Mouse (Mus musculus): Measurements from ENCODE around the gene Pdzd3.
"Not testable (repeated sequence)": the region's sequence is repeated elsewhere in the genome, so short reads cannot be mapped to it uniquely, and the experiment has no call there.

The Pdzd3 gene

DNA sequence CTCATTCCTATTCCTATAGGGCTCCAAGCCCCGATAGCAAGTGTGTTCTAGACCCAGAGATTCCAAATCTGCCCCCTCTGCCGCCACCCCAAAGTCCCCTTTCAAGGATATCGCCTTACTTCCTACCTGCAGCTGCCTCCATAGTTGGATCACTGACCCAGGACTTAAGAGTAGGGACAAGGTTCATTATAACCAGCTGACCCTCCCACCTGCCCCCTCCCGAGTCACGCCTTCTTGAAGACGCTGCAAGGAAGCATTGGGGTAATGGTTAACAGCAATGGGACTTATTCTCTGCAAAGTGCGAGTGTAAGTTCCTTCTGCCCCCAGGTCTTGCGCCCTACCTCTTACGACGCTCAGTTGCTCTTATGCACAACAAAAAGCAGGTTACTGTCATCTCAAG is at the start of gene Pdzd3:
Gene Pdzd3 (minus strand): TSS at position 158 of the 400 bp plus-strand sequence.
- no peak for DNase-seq (ENCODE audit: low read depth, low spot score)

DNA sequence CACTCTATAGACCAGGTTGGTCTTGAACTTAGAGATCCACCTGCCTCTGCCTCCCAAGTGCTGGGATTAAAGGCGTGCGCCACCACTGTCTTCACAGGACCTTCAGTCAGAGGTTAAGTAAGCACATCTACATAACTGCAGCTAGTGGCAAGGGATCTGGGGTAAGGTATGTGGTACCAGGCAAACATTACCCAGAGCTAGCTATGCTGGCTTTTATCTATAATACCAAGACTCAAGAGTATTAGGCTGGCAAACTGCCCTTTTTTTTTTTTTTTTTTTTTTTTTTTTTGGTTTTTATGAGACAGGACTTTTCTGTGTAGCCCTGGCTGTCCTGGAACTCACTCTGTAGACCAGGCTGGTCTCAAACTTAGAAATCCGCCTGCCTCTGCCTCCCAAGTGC is 48.7 kb upstream of the Pdzd3 start:
- not testable (repeated sequence) for DNase-seq (ENCODE audit: low read depth, low spot score)

DNA sequence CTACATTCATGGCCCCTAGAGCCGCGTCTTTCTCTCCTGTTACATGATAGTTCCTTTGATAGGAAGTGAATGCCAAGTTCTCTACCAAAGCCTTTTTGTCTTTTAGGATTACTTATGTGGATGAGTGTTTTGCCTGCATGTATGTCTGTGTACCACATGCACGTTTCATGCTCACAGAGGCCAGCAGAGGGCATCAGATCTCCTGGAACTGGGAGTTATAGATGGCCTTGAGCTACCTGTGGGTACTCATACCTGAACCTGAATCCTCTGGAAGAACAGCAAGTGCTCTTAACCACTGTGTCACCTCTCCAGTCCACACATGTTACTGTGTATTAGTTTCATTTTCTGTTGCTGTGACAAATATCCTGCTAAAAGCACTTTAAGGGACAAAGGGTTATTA is 41.2 kb upstream of the Pdzd3 start:
- DNase-seq (ENCODE audit: low read depth, low spot score) = peak; percentile 53

DNA sequence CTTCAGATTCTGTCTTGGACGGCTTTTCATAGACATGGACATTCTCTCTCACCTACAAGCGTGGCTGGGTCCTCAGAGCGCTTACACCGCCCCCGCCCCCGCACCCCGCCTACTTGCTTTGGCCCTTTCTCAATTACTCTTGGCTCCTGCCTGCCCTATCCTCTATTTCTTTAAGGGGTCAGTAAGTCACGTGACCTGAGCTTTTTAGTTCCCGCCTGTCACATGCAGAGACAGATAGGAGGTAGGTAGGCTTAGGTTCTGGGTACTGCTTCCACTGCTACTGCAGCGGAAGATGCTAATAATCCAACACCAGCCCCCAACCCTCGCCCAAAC is 37.7 kb upstream of the Pdzd3 start:
- no peak for DNase-seq (ENCODE audit: low read depth, low spot score)

DNA sequence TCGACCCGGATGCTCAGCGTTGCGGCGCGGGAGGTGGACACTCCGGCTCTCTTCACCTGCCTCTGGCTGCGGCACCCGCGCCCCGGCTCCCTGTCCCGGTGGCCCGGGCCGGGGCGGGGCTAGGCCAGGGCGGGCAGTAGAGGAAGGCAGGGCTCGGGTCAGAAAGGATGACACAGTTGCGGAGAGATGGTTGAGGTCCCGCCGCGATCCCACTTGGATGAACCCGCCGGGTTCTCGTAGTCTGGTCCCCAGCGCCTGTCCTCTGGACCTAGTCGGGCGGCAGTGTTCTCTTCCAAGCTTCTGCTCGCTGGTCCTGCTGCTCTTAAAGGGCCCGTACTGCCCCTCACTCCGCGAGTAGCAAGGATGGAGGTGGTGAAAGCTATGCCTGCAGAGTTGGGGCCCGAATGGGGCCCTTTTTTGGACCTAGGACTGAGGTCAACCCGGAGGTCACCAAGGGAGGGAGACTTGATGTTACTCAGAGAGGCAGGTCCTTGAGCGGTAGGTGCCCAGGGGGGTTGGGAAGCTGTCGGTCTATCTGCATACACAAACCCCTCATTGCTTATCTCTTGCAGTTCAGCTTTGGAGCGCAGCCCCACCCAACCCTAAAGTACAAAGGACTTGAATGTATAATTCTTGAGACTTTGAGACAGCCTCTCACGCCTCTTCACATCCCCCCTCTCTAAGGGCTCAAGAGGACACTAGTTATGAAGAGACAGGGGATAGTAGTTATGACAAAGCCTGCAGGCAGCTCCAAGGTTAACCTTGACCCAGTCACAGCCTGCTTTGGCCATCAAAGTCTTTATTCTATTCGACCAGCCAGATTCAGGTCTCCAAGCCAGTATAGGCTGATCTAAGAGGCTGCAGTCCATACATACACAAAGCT is 37.0 kb upstream of the Pdzd3 start, which contains the start of gene Abcg4:
Gene Abcg4 (minus strand): TSS at position 540 of the 883 bp plus-strand sequence.
- peak; percentile 49 for DNase-seq (ENCODE audit: low read depth, low spot score)

DNA sequence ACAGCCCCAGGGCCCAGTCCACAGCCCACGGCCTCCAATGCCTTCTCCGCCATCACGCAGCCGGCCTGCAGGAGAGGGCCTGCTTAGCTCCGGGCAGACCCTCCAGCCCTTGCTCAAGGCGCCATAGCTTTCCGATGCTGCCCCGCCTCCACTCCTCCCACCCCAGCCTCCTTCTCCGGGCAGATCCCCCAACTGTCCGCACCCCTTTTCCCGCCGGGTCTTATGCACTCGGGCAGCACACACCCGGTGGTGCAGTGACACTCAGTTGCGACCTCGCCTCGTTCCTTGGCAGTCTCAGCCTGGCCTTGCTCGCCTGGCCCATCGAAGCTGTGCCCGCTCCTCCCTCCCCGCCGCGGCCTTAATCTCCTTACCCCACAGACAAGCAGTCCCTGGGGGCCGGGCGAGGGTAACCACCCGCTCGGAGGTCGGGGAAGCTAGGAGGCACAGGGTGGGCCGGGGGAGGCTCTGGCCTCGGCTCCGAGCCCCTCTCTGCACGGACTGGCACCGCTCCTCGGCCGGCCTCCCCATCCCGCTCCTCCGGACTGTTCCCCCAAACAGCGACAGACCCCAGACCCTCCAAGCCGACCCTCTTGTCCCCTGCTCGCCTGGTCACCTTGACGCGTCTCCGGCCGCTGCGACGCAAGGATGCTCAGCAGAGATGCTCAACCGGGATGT is 36.3 kb upstream of the Pdzd3 start:
- no peak for DNase-seq (ENCODE audit: low read depth, low spot score)

DNA sequence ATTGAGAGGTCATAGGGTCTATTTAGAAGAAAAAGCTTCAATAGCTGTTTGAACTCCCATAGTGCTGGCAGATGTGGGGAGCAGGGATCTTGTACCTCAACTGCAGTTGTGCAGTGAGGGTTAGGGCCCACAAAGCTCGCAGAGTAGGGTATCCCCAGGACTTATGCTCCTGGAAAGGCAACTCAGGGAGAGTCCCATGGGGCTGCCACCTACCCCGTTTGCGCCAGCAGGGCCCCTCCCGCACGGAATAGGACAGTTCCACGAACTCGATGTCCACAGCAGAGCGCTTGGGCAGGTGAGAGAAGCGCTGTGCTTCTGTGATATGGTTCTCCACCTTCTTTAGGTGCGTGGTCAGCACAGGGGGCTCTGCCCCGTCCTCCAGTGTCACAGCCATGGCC is 35.7 kb upstream of the Pdzd3 start:
- no peak for DNase-seq (ENCODE audit: low read depth, low spot score)

DNA sequence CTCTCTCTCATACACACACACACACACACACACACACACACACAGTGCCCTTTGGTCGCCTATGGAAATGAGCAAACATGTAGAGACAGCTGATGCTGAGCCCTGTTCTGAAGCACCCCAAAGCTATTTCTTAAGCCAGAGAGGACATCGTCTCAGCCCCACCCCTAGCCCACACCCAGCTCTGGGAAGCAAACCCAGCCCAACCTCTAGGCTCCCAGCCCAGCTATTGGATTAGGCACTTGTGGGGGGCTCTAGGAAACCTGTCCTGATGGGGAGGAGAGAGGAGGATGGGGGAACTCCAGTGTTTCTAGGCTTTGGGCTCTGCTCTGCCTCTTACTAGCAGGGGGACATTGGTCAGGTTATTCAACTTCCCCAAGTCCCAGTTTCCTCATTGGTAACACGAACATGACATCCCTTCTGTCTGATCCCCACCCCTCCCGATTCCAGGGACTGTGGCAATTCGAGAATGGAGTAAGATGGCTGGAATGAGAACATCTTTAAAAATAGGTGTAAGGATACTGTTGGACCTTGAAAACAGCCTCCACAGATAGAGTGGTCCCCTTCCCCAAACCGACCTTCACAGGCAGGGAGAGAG is 35.1 kb upstream of the Pdzd3 start:
- no peak for DNase-seq (ENCODE audit: low read depth, low spot score)

DNA sequence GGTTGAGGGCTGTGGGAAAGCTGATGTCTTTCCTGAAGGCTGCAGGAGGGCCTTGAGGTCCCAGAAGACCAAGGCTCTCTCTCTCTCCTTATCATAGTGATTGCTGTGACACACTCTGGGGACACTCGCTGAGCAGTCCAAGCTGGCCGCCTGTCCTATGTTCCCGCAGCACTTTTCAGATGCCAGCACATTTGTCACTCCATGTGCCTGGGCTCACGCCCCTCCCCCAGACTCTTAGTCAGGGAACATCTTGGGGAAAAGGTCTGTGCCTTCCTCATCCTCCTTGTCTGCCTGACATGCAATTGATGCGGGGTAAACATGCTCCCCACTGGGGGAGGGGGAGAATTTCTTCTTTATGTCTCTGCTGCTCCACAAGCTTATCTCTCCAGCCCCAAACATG is 31.9 kb upstream of the Pdzd3 start:
- DNase-seq (ENCODE audit: low read depth, low spot score) = no peak

DNA sequence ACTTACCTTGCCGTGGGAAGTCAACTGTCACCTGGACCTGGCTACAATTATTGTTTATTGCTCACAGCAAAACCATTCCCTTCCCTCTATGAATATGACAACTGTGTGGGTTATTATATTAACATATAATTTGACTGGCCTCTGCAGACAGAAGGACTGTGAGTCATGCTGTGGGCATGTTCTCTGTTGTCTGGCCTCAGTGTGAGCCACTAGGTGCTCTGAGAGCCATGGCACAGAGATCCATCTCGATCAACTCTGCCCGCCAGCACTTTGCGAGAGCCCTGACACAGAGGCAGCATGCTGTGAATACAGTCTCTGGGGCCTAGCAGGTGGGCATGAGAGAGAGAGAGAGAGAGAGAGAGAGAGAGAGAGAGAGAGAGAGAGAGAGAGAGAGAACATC is 18.7 kb upstream of the Pdzd3 start:
- no peak for DNase-seq (ENCODE audit: low read depth, low spot score)

DNA sequence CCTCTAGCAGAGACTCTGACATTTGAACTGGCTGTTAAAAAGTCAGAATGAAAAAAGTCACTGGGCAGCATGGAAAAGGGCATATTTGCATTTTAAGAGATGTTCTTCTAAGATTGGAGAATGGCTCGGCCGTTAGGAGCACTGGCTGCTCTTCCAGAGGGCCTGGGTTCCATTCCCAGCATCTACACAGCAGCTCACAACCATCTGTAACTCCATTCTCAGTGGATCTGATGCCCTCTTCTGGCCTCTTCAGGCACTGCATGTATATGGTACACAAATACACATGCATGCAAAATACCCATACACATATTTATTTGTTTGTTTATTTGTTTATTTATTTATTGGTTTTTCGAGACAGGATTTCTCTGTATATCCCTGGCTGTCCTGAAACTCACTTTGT is 17.8 kb upstream of the Pdzd3 start:
- peak; percentile 65 for DNase-seq (ENCODE audit: low read depth, low spot score)

DNA sequence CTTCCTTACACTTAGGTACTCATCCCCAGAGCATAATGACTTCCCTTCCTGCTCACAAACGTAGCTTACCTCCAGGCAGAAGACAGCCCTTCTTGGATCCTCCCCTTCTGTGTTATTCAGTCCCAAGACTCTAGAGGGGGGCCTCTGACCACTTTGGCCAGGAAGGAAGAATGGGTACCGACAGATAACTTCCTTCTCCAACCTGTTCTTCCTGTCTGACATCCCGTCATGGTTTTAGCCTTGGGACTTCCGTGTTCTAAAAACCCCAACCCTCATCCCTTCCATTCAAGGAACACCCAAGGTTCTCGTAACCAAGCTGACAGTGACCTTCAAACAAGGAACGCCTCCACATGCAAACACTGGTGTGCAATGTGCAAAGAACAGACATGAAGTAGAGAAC is 17.2 kb upstream of the Pdzd3 start, which contains the start of gene Nlrx1:
Gene Nlrx1 (minus strand): TSS at position 168 of the 400 bp plus-strand sequence.
- peak; percentile 41 for DNase-seq (ENCODE audit: low read depth, low spot score)

DNA sequence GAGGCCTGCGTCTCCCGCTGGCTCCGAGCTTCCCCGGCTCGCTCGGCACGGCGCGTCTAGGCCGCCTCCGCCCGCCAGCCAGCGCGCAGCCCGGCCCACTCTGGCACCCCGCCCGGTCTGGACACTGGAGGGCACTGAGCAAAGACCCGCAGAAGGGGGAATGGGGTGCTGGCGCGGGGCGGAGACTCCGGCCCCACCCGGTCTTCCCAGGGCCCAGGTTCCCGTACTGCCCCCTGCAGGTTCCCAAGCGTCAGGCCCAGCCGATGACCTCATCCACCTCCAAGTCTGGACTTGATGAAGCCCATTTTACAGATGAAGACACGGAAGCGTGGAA is 16.7 kb upstream of the Pdzd3 start:
- DNase-seq (ENCODE audit: low read depth, low spot score) = peak; percentile 90

DNA sequence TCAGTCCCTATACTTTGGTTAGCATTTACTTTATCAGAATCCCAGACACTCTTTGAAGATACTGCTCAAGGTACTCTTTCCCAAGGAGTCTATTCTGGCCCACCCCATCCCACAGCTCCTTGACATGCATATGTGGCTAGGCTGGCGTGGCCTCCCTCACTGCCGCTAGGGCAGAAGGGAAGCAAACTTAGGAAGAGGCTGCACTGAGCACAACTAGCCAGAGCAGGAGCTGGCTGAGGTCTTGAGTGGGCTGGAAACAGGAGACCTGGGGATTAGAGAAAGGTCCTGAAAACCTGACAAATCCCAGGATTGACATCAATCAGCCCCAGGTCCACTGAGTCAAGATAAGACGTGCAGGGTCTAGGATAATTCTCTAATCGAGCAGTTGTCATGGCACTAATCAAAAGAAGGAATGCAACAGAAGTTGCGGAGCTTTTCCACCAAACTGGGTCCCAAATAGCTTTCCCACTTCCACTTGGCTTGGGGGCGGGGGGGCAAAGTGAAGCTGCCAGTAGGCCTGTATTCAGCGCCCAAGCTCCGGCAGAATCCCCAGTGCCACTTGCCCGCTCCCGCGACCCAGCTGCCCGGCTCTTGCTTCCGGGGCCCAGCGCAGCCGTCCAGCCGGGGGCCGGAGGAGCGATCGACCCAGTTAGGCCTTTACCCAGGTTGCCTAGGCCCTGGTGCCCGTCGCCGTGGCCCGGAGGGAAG is 16.2 kb upstream of the Pdzd3 start:
- DNase-seq (ENCODE audit: low read depth, low spot score) = no peak

DNA sequence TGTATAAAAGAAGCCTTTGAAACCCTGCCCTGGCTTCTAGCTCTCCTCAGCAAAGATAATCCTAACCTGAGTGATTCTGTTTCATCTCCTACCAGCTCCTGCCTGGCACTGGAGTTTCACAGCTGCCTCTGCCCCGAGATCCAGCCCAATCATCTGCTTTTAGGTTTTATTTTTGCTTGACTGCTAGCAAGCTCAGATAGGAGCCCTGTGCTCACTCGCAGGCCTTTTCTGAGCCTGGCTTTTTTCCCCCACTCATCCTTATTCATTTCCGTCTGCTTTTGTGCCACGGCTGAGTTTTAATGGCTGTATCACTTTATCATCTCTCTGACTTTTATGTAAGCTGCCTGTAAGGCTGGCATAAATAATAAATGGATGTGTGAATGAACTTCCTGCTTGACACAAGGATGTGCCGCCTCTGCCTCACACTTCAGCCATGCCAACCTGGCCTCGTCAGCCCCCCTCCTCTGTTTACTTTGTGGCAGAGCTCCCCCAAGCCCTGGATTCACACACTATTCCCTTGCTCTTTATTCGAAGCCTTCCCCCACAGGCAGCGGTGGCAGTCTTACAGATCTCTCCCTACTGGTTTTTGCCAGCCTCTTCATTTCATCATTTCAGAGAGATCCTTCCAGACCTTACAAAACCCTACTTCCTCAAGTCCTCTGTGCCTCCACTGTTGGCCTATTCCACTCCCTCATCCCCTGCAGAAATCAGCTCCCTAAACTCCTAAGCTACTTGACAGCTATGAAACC is 15.4 kb upstream of the Pdzd3 start:
- DNase-seq (ENCODE audit: low read depth, low spot score) = no peak

DNA sequence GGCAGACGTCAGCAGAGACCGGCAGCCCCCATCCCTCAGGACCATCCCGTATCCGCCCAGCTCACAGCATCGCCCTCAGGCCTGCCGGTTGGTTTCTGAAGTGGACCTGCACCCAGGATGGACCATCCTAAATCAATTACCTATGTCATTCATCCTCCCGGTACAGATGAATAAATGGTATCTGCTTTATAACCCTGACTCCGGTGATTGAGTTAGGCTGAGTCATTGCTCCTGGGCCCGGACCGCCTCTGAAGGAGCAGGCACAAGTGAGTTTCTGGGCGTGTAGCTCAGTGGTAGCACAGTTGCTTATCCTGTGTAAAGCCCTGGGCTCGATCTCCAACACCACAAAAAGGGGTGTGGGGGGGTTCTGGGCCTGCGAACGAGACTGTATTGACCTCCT is 10.1 kb upstream of the Pdzd3 start:
- DNase-seq (ENCODE audit: low read depth, low spot score) = no peak

DNA sequence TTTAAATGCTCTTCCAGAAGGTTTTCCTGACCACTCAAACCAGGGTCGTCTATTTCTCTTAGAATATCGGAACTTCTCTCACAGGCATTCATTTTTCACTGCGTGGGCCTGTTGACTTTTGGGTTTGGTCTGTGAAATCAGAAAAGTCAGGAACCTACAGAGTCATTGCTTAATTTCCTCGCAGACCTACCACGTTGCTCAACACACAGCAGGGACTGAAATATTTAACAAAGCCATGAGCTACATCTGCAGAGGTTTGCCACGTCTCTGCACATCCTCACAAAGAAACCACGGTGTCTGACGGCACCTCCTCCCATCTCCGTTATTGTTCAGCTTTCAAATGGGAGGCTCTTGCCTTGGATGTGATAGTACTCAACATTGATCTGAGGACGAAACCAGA is 7.7 kb upstream of the Pdzd3 start:
- no peak for DNase-seq (ENCODE audit: low read depth, low spot score)

DNA sequence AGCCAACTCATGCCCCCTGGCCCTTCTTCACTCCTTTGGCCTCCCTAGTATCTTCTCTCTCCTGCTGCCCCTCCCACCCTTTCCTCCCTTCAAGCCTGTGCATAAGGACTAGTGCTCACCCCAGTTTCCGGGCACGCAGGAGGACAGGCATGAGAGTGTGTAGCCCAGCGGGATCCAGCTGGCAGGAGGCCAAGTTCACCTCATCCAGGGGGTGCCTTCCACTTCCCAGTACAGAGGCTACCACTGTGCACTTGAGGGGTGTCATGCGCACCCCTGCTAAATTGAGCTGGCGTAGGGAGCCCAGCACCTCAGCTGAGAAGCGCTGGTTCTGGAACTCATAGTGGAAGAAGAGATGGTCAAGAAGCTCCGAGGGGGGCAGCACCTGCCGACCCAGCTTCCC is 4.9 kb upstream of the Pdzd3 start:
- DNase-seq (ENCODE audit: low read depth, low spot score) = no peak

DNA sequence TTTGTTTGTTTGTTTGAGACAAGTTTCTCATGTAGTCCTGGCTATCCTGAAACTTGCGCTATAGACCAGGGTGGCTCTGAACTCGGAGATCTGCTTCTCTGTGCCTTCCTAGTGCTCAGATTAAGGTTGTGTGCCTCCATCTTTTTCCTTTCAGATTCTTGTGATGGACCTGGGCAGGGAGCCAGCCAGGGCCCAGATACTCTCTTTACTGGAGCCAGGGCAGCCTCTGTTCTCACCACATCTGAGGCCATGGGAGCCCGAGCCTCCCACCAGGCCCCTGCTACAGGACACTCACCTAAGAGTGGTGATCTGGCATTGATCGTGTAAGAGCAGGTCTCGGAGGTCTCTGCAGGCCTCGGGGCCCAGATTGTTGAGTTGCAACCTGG is 3.9 kb upstream of the Pdzd3 start:
- DNase-seq (ENCODE audit: low read depth, low spot score) = no peak

DNA sequence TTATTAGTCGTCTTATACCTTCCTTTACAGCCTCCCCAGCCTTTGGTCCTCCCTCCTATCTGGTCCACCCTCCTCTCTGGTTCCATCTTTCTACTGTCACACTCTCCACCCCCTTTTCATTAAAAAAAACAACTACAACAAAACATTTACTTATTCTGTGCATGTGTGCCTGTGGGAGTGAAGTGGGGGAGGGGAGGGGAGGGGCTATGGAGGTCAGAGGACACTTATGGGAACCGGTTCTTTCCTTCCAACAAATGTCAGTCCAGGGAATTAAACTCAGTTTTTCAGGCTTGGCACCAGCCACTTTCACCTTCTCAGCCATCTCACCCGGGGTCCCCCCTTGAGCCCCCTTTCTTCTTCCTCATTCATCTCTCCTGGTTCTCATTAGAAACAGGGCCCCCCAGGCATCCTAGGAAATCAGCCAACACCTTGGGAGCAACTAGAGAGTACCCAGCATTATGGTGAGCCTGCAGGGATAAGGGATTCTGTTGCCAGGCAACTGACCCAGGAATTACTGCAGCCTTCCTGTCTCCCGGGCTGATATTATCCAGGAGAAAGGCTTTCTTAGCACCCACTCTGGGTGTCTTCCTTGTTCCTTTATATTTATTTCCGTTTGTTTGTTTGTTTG is 3.4 kb upstream of the Pdzd3 start:
- no peak for DNase-seq (ENCODE audit: low read depth, low spot score)

DNA sequence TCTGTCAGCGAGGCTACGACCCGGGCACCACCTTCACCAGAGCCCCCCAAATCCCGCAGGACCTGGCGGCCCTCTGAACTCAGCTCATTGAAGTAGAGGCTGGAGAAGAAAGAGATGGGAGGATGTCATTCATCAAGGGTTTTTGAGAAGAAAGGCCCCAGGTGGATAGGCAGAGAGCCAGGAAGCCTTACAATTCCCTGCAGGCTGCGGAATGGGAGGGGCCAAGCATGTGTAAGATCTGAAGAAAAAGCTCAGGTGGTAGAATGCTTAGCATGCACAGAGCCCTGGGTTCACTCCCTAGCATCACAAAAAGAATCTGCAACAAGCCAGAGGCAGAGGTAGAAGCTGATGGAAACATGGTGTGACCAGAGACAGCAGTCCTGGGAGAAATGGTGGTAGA is 2.2 kb upstream of the Pdzd3 start:
- peak; percentile 45 for DNase-seq (ENCODE audit: low read depth, low spot score)

Data from ZHBTc4 (cell line).